Mouse (Mus musculus): ENCODE data around the gene Dnttip2. TPM values are rescaled to one million over a fixed set of nuclear protein-coding genes. Genes with fewer than 3 reads are reported as not detected.
A peak's percentile ranks its signal among the peaks of the same experiment; 100 is the strongest.

Dnttip2 gene
- polyA plus RNA-seq, 1 experiment from 2014 or later: 61.7 TPM

- peaks cover 12% of the 10 kb centered on the region for H3K4me1 ChIP-seq (ENCODE audit: control insufficient read depth, insufficient read depth, low read length)
- 64% methylated on average over 10 of the region's 10 CpGs for WGBS
- H3K9me3 ChIP-seq (replicated peaks; ENCODE audit: control insufficient read depth, low read length): no peaks in the 10 kb centered on the region
- no peak overlapping the region for H3K9ac ChIP-seq (ENCODE audit: low read length)
- no peaks in the 10 kb centered on the region for H3K36me3 ChIP-seq (ENCODE audit: control insufficient read depth, insufficient read depth, low read length)
- no peaks in the 10 kb centered on the region for H3K27me3 ChIP-seq (ENCODE audit: control insufficient read depth, insufficient read depth, low read length)
- H3K27ac ChIP-seq (ENCODE audit: low read length): no peak overlapping the region; the same call in 1 of the 2 replicates
- no peak for ATAC-seq (ENCODE audit: insufficient read depth, low FRiP score)
- no peak overlapping the region for H3K4me3 ChIP-seq (replicated peaks; ENCODE audit: low read length)
- no peak overlapping the region for H3K4me2 ChIP-seq (ENCODE audit: low read depth, low read length)
These were observed 38.9 kb downstream of the Dnttip2 start for GRCm38 (mm10) chr3:122312936-122313629.

GRCm38 (mm10) chr3:122313936-122314335 lies 39.7 kb downstream of the Dnttip2 start:
- H3K9ac ChIP-seq (ENCODE audit: low read length): no peak overlapping the region
- ATAC-seq (ENCODE audit: insufficient read depth, low FRiP score): peak; percentile 77; the same call in 1 of the 2 replicates
- no peak overlapping the region; the same call in 1 of the 2 replicates for H3K27ac ChIP-seq (ENCODE audit: low read length)
- no peaks in the 10 kb centered on the region for H3K27me3 ChIP-seq (ENCODE audit: control insufficient read depth, insufficient read depth, low read length)
- 42% methylated on average over 7 of the region's 7 CpGs for WGBS
- no peak overlapping the region for H3K4me2 ChIP-seq (ENCODE audit: low read depth, low read length)
- H3K9me3 ChIP-seq (replicated peaks; ENCODE audit: control insufficient read depth, low read length): no peaks in the 10 kb centered on the region
- no peaks in the 10 kb centered on the region for H3K36me3 ChIP-seq (ENCODE audit: control insufficient read depth, insufficient read depth, low read length)
- H3K4me3 ChIP-seq (replicated peaks; ENCODE audit: low read length): no peak overlapping the region
- peaks cover 12% of the 10 kb centered on the region for H3K4me1 ChIP-seq (ENCODE audit: control insufficient read depth, insufficient read depth, low read length)

- no peak for ATAC-seq (ENCODE audit: insufficient read depth, low FRiP score)
- 22% methylated on average over 11 of the region's 11 CpGs for WGBS
- Histone ChIP-seq H3K9me3 (replicated peaks; ENCODE audit: control insufficient read depth, low read length) (no peaks in the 10 kb centered on the region), H3K36me3 (ENCODE audit: control insufficient read depth, insufficient read depth, low read length) (no peaks in the 10 kb centered on the region), H3K4me2 (ENCODE audit: low read depth, low read length) (peak overlapping the region; percentile 38), H3K4me3 (replicated peaks; ENCODE audit: low read length) (0 out of 2 replicates have a peak overlapping the region, but pooled peaks have one; percentile 3), H3K4me1 (ENCODE audit: control insufficient read depth, insufficient read depth, low read length) (peaks cover 13% of the 10 kb centered on the region), H3K27ac (ENCODE audit: low read length) (no peak overlapping the region), H3K9ac (ENCODE audit: low read length) (peak overlapping the region; percentile 31), H3K27me3 (ENCODE audit: control insufficient read depth, insufficient read depth, low read length) (no peaks in the 10 kb centered on the region)
These were observed 42.4 kb downstream of the Dnttip2 start for GRCm38 (mm10) chr3:122316621-122317020.

DNA sequence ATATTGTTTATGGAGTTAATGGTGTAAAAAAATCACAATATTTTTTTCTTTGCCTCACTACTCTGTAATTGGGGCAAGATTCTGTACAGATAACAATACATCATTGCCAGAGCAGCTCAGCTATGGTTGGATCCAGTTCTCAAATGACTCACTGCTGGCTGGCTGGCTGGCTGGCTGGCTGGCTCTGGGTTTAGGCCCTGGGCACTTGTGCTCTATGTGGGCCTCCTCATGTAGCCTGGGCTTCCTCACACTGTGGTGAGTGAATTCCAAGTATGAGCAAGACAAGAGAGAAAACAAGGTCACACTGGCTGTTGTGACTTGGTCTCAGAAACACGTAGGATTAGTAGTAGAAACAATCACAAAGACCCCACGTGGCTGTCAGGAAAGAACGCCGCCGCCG lies 43.2 kb downstream of the Dnttip2 start:
- ATAC-seq (ENCODE audit: insufficient read depth, low FRiP score): no peak
- no peaks in the 10 kb centered on the region for H3K27me3 ChIP-seq (ENCODE audit: control insufficient read depth, insufficient read depth, low read length)
- WGBS: 92% methylated on average over 6 of the region's 6 CpGs

GRCm38 (mm10) chr3:122322226-122322625 lies 48.0 kb downstream of the Dnttip2 start:
- ATAC-seq (ENCODE audit: insufficient read depth, low FRiP score): no peak

More for the DNA sequence above, 43.2 kb downstream of the Dnttip2 start:
- H3K9ac ChIP-seq (ENCODE audit: low read length): no peak overlapping the region
- H3K9me3 ChIP-seq (replicated peaks; ENCODE audit: control insufficient read depth, low read length): no peaks in the 10 kb centered on the region
- peaks cover 19% of the 10 kb centered on the region for H3K4me1 ChIP-seq (ENCODE audit: control insufficient read depth, insufficient read depth, low read length)
- no peak overlapping the region for H3K4me2 ChIP-seq (ENCODE audit: low read depth, low read length)
- no peak overlapping the region for H3K4me3 ChIP-seq (replicated peaks; ENCODE audit: low read length)
- no peaks in the 10 kb centered on the region for H3K36me3 ChIP-seq (ENCODE audit: control insufficient read depth, insufficient read depth, low read length)
- no peak overlapping the region for H3K27ac ChIP-seq (ENCODE audit: low read length)

DNA sequence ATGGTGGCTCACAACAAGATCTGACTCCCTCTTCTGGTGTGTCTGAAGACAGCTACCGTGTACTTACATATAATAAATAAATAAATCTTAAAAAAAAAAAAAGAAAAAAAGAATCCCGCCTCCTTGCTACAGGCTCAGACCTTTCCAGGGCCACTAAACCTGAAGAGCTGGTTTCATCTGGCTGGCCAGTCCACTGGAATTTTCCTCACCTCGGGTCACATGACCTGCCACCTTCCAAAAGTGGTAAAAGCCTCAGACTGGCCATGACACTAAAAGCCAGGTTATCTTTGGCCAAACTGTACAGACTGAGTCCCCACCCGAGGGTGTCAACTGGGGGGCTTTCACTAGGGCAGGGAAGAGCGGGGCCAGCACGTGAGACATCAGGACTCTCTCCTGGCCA lies 49.7 kb downstream of the Dnttip2 start:
- 77% methylated on average over 6 of the region's 6 CpGs for WGBS
- no peak overlapping the region for H3K4me2 ChIP-seq (ENCODE audit: low read depth, low read length)
- H3K27ac ChIP-seq (ENCODE audit: low read length): no peak overlapping the region
- no peak overlapping the region for H3K4me3 ChIP-seq (replicated peaks; ENCODE audit: low read length)
- H3K9ac ChIP-seq (ENCODE audit: low read length): no peak overlapping the region
- no peaks in the 10 kb centered on the region for H3K36me3 ChIP-seq (ENCODE audit: control insufficient read depth, insufficient read depth, low read length)
- 0 out of 2 replicates have a peak, but pooled peaks cover 9% of the 10 kb centered on the region for H3K4me1 ChIP-seq (ENCODE audit: control insufficient read depth, insufficient read depth, low read length)
- no peaks in the 10 kb centered on the region for H3K27me3 ChIP-seq (ENCODE audit: control insufficient read depth, insufficient read depth, low read length)
- ATAC-seq (ENCODE audit: insufficient read depth, low FRiP score): no peak
- H3K9me3 ChIP-seq (replicated peaks; ENCODE audit: control insufficient read depth, low read length): no peaks in the 10 kb centered on the region

More at GRCm38 (mm10) chr3:122322226-122322625, 48.0 kb downstream of the Dnttip2 start:
- Histone ChIP-seq H3K9ac (ENCODE audit: low read length) (no peak overlapping the region), H3K4me2 (ENCODE audit: low read depth, low read length) (no peak overlapping the region), H3K27ac (ENCODE audit: low read length) (no peak overlapping the region), H3K36me3 (ENCODE audit: control insufficient read depth, insufficient read depth, low read length) (no peaks in the 10 kb centered on the region), H3K27me3 (ENCODE audit: control insufficient read depth, insufficient read depth, low read length) (no peaks in the 10 kb centered on the region), H3K4me1 (ENCODE audit: control insufficient read depth, insufficient read depth, low read length) (0 out of 2 replicates have a peak, but pooled peaks cover 9% of the 10 kb centered on the region), H3K4me3 (replicated peaks; ENCODE audit: low read length) (no peak overlapping the region), H3K9me3 (replicated peaks; ENCODE audit: control insufficient read depth, low read length) (no peaks in the 10 kb centered on the region)
- 55% methylated on average over 9 of the region's 9 CpGs for WGBS

- no peaks in the 10 kb centered on the region for H3K36me3 ChIP-seq (ENCODE audit: control insufficient read depth, insufficient read depth, low read length)
- 0 out of 2 replicates have a peak, but pooled peaks cover 9% of the 10 kb centered on the region for H3K4me1 ChIP-seq (ENCODE audit: control insufficient read depth, insufficient read depth, low read length)
- H3K9ac ChIP-seq (ENCODE audit: low read length): no peak overlapping the region
- peak; percentile 60; the same call in 1 of the 2 replicates for ATAC-seq (ENCODE audit: insufficient read depth, low FRiP score)
- H3K4me2 ChIP-seq (ENCODE audit: low read depth, low read length): no peak overlapping the region
- H3K27me3 ChIP-seq (ENCODE audit: control insufficient read depth, insufficient read depth, low read length): no peaks in the 10 kb centered on the region
- no peaks in the 10 kb centered on the region for H3K9me3 ChIP-seq (replicated peaks; ENCODE audit: control insufficient read depth, low read length)
- no peak overlapping the region for H3K27ac ChIP-seq (ENCODE audit: low read length)
- WGBS: 71% methylated on average over 3 of the region's 3 CpGs
- no peak overlapping the region for H3K4me3 ChIP-seq (replicated peaks; ENCODE audit: low read length)
These were observed 50.3 kb downstream of the Dnttip2 start for GRCm38 (mm10) chr3:122324528-122324927.

- H3K4me3 ChIP-seq (replicated peaks; ENCODE audit: low read length): no peak overlapping the region
- H3K27me3 ChIP-seq (ENCODE audit: control insufficient read depth, insufficient read depth, low read length): no peaks in the 10 kb centered on the region
- no peaks in the 10 kb centered on the region for H3K9me3 ChIP-seq (replicated peaks; ENCODE audit: control insufficient read depth, low read length)
- no peak overlapping the region for H3K27ac ChIP-seq (ENCODE audit: low read length)
- H3K9ac ChIP-seq (ENCODE audit: low read length): no peak overlapping the region
- H3K4me1 ChIP-seq (ENCODE audit: control insufficient read depth, insufficient read depth, low read length): 0 out of 2 replicates have a peak, but pooled peaks cover 3% of the 10 kb centered on the region
- WGBS: 46% methylated on average over 12 of the region's 12 CpGs
- no peaks in the 10 kb centered on the region for H3K36me3 ChIP-seq (ENCODE audit: control insufficient read depth, insufficient read depth, low read length)
- H3K4me2 ChIP-seq (ENCODE audit: low read depth, low read length): no peak overlapping the region
- ATAC-seq (ENCODE audit: insufficient read depth, low FRiP score): no peak
These were observed 56.3 kb downstream of the Dnttip2 start for GRCm38 (mm10) chr3:122330484-122330883.

GRCm38 (mm10) chr3:122333493-122333892 lies 59.3 kb downstream of the Dnttip2 start:
- Histone ChIP-seq H3K4me2 (ENCODE audit: low read depth, low read length) (no peak overlapping the region), H3K4me1 (ENCODE audit: control insufficient read depth, insufficient read depth, low read length) (0 out of 2 replicates have a peak, but pooled peaks cover 3% of the 10 kb centered on the region), H3K4me3 (replicated peaks; ENCODE audit: low read length) (no peak overlapping the region), H3K9ac (ENCODE audit: low read length) (no peak overlapping the region), H3K9me3 (replicated peaks; ENCODE audit: control insufficient read depth, low read length) (no peaks in the 10 kb centered on the region), H3K27me3 (ENCODE audit: control insufficient read depth, insufficient read depth, low read length) (no peaks in the 10 kb centered on the region), H3K36me3 (ENCODE audit: control insufficient read depth, insufficient read depth, low read length) (no peaks in the 10 kb centered on the region), H3K27ac (ENCODE audit: low read length) (no peak overlapping the region)
- ATAC-seq (ENCODE audit: insufficient read depth, low FRiP score): no peak
- 57% methylated on average over 4 of the region's 4 CpGs for WGBS

Measured in stomach, embryonic 16.5 days (tissue).